Mouse (Mus musculus) gastrocnemius, postnatal 36 days (tissue): ENCODE results near the gene Hamp2. TPM values are rescaled to one million over a fixed set of nuclear protein-coding genes. Genes with fewer than 3 reads are reported as not detected.

Experiments used
- DNase-seq, 2 experiments: peaks; one replicate each; pipeline ENCODE4 v3.0.0; 2022
- intact Hi-C: fragments of 180-260 bp; cut with DNase I; formaldehyde crosslinking; loops from one replicate; pipeline ENCODE4 v1.15.1; 2025
- total RNA-seq, 2 experiments: library from RNA; stranded (reverse); gene quantifications; 2 replicates each; pipeline ENCODE4 v1.2.3; 2021

The Hamp2 gene
- total RNA-seq, 2 experiments from 2014 or later, result not detected

GRCm38 (mm10) chr7:30908277-30908991, 16.0 kb downstream of the Hamp2 start:
- DNase-seq, result no peak
- intact Hi-C loops, result no loop called here

- intact Hi-C loops, result no loop called here
- DNase-seq, result no peak
Measured at GRCm38 (mm10) chr7:30904042-30904441, 20.4 kb downstream of the Hamp2 start.

GRCm38 (mm10) chr7:30895217-30895616, 29.3 kb downstream of the Hamp2 start:
- intact Hi-C loops, result no loop called here
- no peak for DNase-seq

- intact Hi-C loops, result no loop called here
- DNase-seq, result no peak
Measured at GRCm38 (mm10) chr7:30892515-30892914, 32.0 kb downstream of the Hamp2 start.

- intact Hi-C loops, result no loop called here
- no peak for DNase-seq
Measured at GRCm38 (mm10) chr7:30891746-30892145, 32.7 kb downstream of the Hamp2 start.

- no peak for DNase-seq
- intact Hi-C loops, result no loop called here
Measured at GRCm38 (mm10) chr7:30890681-30891080, 33.8 kb downstream of the Hamp2 start.

- intact Hi-C loops, result no loop called here
- no peak for DNase-seq
Measured at GRCm38 (mm10) chr7:30888786-30889185, 35.7 kb downstream of the Hamp2 start.

GRCm38 (mm10) chr7:30887568-30888188, 36.8 kb downstream of the Hamp2 start:
- intact Hi-C loops, result no loop called here

GRCm38 (mm10) chr7:30886852-30887251, 37.6 kb downstream of the Hamp2 start:
- DNase-seq, result no peak
- intact Hi-C loops, result no loop called here

More at GRCm38 (mm10) chr7:30887568-30888188, 36.8 kb downstream of the Hamp2 start:
- DNase-seq, result no peak

- DNase-seq, result no peak
- intact Hi-C loops, result no loop called here
Measured at GRCm38 (mm10) chr7:30884047-30884446, 40.4 kb downstream of the Hamp2 start.

- intact Hi-C loops, result no loop called here
- DNase-seq, result no peak
Measured at GRCm38 (mm10) chr7:30881367-30881766, 43.1 kb downstream of the Hamp2 start.

- intact Hi-C loops, result no loop called here
- no peak for DNase-seq
Measured at GRCm38 (mm10) chr7:30880176-30880575, 44.3 kb downstream of the Hamp2 start, which contains the start of gene Cd22. Cd22 (minus strand) TSS chr7:30880342.

GRCm38 (mm10) chr7:30878950-30879349, 45.5 kb downstream of the Hamp2 start:
- no peak for DNase-seq
- intact Hi-C loops, result no loop called here

GRCm38 (mm10) chr7:30873083-30873482, 51.4 kb downstream of the Hamp2 start:
- peak; percentile 36 to 67 for DNase-seq
- intact Hi-C loops, result loop anchor here (5.0 kb wide), 1 partner anchor 99 kb away; the partner anchor contains the start of genes Fam187b and Lsr

Other genes with a start within 250 kb of the Hamp2 start
- not detected for gene 2200002J24Rik, start 225.8 kb downstream of the Hamp2 start, total RNA-seq
- under 1 TPM; 0.27 to 0.28 TPM for gene Atp4a, start 212.5 kb downstream of the Hamp2 start, total RNA-seq
- gene Tmem147, start 195.1 kb downstream of the Hamp2 start, total RNA-seq, result 100 to 1,000 TPM; 251 to 273 TPM
- not detected for gene Gapdhs, start 181.0 kb downstream of the Hamp2 start, total RNA-seq
- gene Sbsn, start 173.2 kb downstream of the Hamp2 start, total RNA-seq, result 1 to 10 TPM; 1.7 to 3.9 TPM
- under 1 TPM in 1 of 2 experiments, not detected in 1; 0.56 TPM for gene Dmkn, start 160.9 kb downstream of the Hamp2 start, total RNA-seq
- not detected for gene Krtdap, start 136.8 kb downstream of the Hamp2 start, total RNA-seq
- under 1 TPM in 1 of 2 experiments, not detected in 1; 0.35 TPM for gene Ffar2, start 100.9 kb downstream of the Hamp2 start, total RNA-seq
- not detected for gene Ffar3, start 68.5 kb downstream of the Hamp2 start, total RNA-seq
- not detected for gene Ffar1, start 63.1 kb downstream of the Hamp2 start, total RNA-seq
- not detected for gene Cd22, start 44.3 kb downstream of the Hamp2 start, total RNA-seq
- 1 to 10 TPM in 1 of 2 experiments, under 1 TPM in 1; 0.41 to 1.0 TPM for gene Mag, start 9.8 kb downstream of the Hamp2 start, total RNA-seq
- gene Hamp, start 19.4 kb upstream of the Hamp2 start, total RNA-seq, result not detected
- 10 to 100 TPM; 74.5 to 80.7 TPM for gene Usf2, start 32.1 kb upstream of the Hamp2 start, total RNA-seq
- under 1 TPM in 1 of 2 experiments, not detected in 1; 0.49 TPM for gene Lsr, start 48.8 kb upstream of the Hamp2 start, total RNA-seq
- not detected for gene Fam187b, start 49.1 kb upstream of the Hamp2 start, total RNA-seq
- 10 to 100 TPM in 1 of 2 experiments, 1 to 10 TPM in 1; 9.6 to 11.3 TPM for gene Fxyd5, start 117.8 kb upstream of the Hamp2 start, total RNA-seq
- gene Fxyd7, start 126.8 kb upstream of the Hamp2 start, total RNA-seq, result 1 to 10 TPM; 1.7 to 1.8 TPM
- gene Fxyd1, start 132.5 kb upstream of the Hamp2 start, total RNA-seq, result 1,000 to 10,000 TPM in 1 of 2 experiments, 100 to 1,000 TPM in 1; 991 to 1,156 TPM
- gene Lgi4, start 134.7 kb upstream of the Hamp2 start, total RNA-seq, result 1 to 10 TPM; 2.5 to 4.4 TPM
- under 1 TPM; 0.77 to 0.96 TPM for gene Fxyd3, start 152.0 kb upstream of the Hamp2 start, total RNA-seq
- gene Hpn, start 190.6 kb upstream of the Hamp2 start, total RNA-seq, result 10 to 100 TPM; 14.1 to 15.9 TPM
- 100 to 1,000 TPM; 835 to 915 TPM for gene Scn1b, start 202.3 kb upstream of the Hamp2 start, total RNA-seq
- 10 to 100 TPM; 36.2 to 45.2 TPM for gene Gramd1a, start 231.2 kb upstream of the Hamp2 start, total RNA-seq